Mouse (Mus musculus) adrenal gland, adult 10 weeks (tissue): ENCODE measurements around the gene Gm17324. TPM values are rescaled to one million over a fixed set of nuclear protein-coding genes. Genes with fewer than 3 reads are reported as not detected.

ENCODE experiments used
- polyA plus RNA-seq: library from polyadenylated mRNA; stranded (reverse); fragments of 350-450 nt; fragmentation: Illumina TruSeq; extraction: RNeasy Lipid Tissue Mini Kit (QIAGEN cat#74804); gene quantifications from one replicate; pipeline ENCODE4 v1.2.3, GENCODE M21; 2014; ENCODE audit warnings: low read depth, low replicate concordance

The Gm17324 gene
- not detected for polyA plus RNA-seq

GRCm38 (mm10) chr9:78447973-78448873 lies at the start of gene Gm17324, which contains the start of gene Mto1:
Gm17324 (minus strand) TSS chr9:78448786.
Mto1 (plus strand) TSS chr9:78448208.

GRCm38 (mm10) chr9:78488890-78489420 lies 40.4 kb upstream of the Gm17324 start, which contains the start of gene Eef1a1:
Eef1a1 (minus strand) TSS chr9:78489151.

GRCm38 (mm10) chr9:78442579-78443392 lies 5.8 kb downstream of the Gm17324 start, which contains the start of gene Cgas:
Cgas (minus strand) TSS chr9:78443237.

Other genes starting within 250 kb of the Gm17324 start
- gene Gsta1, start 218.1 kb downstream of the Gm17324 start, polyA plus RNA-seq, result not detected
- gene Gm3776, start 191.7 kb downstream of the Gm17324 start, polyA plus RNA-seq, result not detected
- not detected for gene Gm10639, start 158.9 kb downstream of the Gm17324 start, polyA plus RNA-seq
- not detected for gene Omt2a, start 134.0 kb downstream of the Gm17324 start, polyA plus RNA-seq
- not detected for gene Omt2b, start 121.2 kb downstream of the Gm17324 start, polyA plus RNA-seq
- not detected for gene Gsta2, start 93.0 kb downstream of the Gm17324 start, polyA plus RNA-seq
- gene Dppa5a, start 80.6 kb downstream of the Gm17324 start, polyA plus RNA-seq, result not detected
- 0.29 TPM for gene Ooep, start 70.1 kb downstream of the Gm17324 start, polyA plus RNA-seq
- gene Ddx43, start 53.0 kb downstream of the Gm17324 start, polyA plus RNA-seq, result not detected
- 1.8 TPM for gene Cgas, start 5.5 kb downstream of the Gm17324 start, polyA plus RNA-seq
- gene Mto1, start 578 bp downstream of the Gm17324 start, polyA plus RNA-seq, result 34.2 TPM
- 4,290 TPM for gene Eef1a1, start 40.4 kb upstream of the Gm17324 start, polyA plus RNA-seq
- 22.9 TPM for gene Slc17a5, start 139.3 kb upstream of the Gm17324 start, polyA plus RNA-seq
- gene Cd109, start 166.8 kb upstream of the Gm17324 start, polyA plus RNA-seq, result 0.82 TPM